Mouse (Mus musculus): ENCODE data around the gene S100a3.

- TF ChIP-seq CTCF (IDR thresholded peaks at IDR 0.05; ENCODE audit: extremely low read depth, insufficient read depth, low read length) (peak; percentile 87), POLR2A (IDR thresholded peaks at IDR 0.05; ENCODE audit: extremely low read depth, insufficient read depth, low read length) (no peak)
These were observed 25.2 kb downstream of the S100a3 start for GRCm38 (mm10) chr3:90585595-90585994.

Data from cortical plate, adult 2 months (tissue).